Mouse (Mus musculus): ENCODE measurements around the gene Trex1. TPM values are rescaled to one million over a fixed set of nuclear protein-coding genes. Genes with fewer than 3 reads are reported as not detected.

The Trex1 gene
- polyA plus RNA-seq, 1 experiment = 6.3 TPM

DNA sequence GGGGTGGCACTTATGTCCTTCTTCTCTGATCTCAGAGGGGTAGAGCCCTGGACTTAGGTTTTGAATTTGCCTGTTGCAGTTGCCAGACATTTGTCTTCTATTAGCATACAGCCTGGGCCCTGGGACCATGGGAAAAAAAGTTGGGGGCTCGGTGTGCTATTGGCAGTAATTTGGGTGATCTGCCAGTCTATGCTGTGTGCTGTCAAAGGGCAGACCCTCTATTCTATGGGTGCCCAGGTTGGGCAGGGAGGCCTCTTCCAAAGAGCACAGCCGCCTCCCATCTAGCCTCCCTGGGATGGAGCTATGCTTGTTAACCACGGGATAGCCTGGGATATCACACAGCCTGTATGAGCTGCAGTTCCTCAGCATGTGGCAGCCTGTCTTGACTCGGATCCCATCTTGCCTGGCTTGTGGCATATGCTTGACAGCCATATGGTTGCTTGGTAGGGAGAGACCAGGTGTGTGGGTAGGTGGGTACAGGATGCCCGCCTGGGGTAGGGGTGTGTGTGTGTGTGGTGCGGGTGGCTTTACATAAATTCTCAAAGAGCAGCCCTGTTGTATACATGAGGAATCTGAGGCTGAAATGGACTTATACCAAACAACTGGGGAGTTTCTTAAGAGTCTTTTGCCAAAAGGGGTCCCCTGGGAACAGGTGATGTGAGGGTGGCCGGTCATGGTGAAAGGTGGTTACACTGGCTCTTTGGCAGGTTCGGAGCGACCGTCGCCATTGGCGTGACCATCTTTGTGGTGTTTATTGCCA, 4.1 kb downstream of the Trex1 start:
- Histone ChIP-seq H3K27me3 (ENCODE audit: control insufficient read depth, insufficient read depth, low read length) (no peaks in the 10 kb centered on the region), H3K36me3 (ENCODE audit: control insufficient read depth, insufficient read depth, low read length) (no peaks in the 10 kb centered on the region), H3K27ac (ENCODE audit: control insufficient read depth, insufficient read depth, low read depth, low read length) (no peak overlapping the region), H3K4me3 (ENCODE audit: control insufficient read depth, low read depth, low read length) (no peak overlapping the region), H3K4me1 (ENCODE audit: control insufficient read depth, insufficient read depth, low read length) (no peaks in the 10 kb centered on the region)
- no peak for TF ChIP-seq POLR2A (IDR thresholded peaks at IDR 0.05; ENCODE audit: control insufficient read depth, low read depth, low read length)

DNA sequence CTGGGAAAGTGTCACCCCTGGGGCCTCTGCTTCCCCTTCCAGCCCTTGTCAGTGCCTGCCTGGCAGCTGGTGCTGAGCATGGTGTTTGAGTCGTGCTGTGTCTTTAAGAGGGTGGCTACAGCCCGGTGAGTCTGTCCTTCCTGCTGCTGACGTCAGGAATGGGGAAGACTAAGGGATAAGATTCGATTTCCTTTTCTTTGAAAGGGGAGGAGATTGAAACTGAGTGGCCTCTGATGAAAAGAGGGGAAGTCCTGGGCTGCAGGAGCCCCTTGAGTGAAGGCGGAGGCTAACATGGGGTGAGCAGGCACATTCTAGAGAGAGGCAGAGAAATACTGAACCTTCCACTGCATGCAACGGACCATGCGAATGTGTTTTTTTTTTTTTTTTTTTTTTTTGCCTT, 4.8 kb downstream of the Trex1 start:
- Histone ChIP-seq H3K27ac (ENCODE audit: control insufficient read depth, insufficient read depth, low read depth, low read length) (no peak overlapping the region), H3K4me1 (ENCODE audit: control insufficient read depth, insufficient read depth, low read length) (no peaks in the 10 kb centered on the region), H3K4me3 (ENCODE audit: control insufficient read depth, low read depth, low read length) (no peak overlapping the region), H3K27me3 (ENCODE audit: control insufficient read depth, insufficient read depth, low read length) (no peaks in the 10 kb centered on the region), H3K36me3 (ENCODE audit: control insufficient read depth, insufficient read depth, low read length) (no peaks in the 10 kb centered on the region)
- TF ChIP-seq CTCF (IDR thresholded peaks at IDR 0.05; ENCODE audit: control insufficient read depth, insufficient read depth, insufficient replicate concordance, low read depth, low read length) = no peak
- TF ChIP-seq POLR2A (IDR thresholded peaks at IDR 0.05; ENCODE audit: control insufficient read depth, low read depth, low read length) = no peak

DNA sequence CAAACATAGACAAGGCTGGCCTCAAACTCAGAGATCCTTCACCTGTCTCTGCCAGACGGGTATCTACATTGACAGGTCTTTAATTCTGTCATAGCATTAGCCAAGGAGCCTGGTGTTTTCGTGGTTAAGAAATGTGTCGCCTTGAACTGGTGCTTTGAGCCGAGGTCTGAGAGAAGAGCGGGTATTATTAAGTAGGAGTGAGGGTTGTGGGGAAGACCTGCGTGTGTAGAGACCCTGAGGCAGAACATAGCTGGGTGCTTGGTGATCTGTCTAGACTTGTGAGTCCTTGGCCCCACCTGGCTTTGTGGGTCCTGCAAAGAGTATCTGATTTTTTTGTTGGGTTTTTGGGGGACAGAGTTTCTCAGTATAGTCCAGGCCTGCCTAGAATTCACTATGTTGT, 5.7 kb downstream of the Trex1 start:
- H3K27me3 ChIP-seq (ENCODE audit: control insufficient read depth, insufficient read depth, low read length) = no peaks in the 10 kb centered on the region
- no peaks in the 10 kb centered on the region for H3K36me3 ChIP-seq (ENCODE audit: control insufficient read depth, insufficient read depth, low read length)
- no peak overlapping the region for H3K27ac ChIP-seq (ENCODE audit: control insufficient read depth, insufficient read depth, low read depth, low read length)
- H3K4me1 ChIP-seq (ENCODE audit: control insufficient read depth, insufficient read depth, low read length) = no peaks in the 10 kb centered on the region
- H3K4me3 ChIP-seq (ENCODE audit: control insufficient read depth, low read depth, low read length) = no peak overlapping the region
- TF ChIP-seq CTCF (IDR thresholded peaks at IDR 0.05; ENCODE audit: control insufficient read depth, insufficient read depth, insufficient replicate concordance, low read depth, low read length) = no peak
- no peak for TF ChIP-seq POLR2A (IDR thresholded peaks at IDR 0.05; ENCODE audit: control insufficient read depth, low read depth, low read length)

DNA sequence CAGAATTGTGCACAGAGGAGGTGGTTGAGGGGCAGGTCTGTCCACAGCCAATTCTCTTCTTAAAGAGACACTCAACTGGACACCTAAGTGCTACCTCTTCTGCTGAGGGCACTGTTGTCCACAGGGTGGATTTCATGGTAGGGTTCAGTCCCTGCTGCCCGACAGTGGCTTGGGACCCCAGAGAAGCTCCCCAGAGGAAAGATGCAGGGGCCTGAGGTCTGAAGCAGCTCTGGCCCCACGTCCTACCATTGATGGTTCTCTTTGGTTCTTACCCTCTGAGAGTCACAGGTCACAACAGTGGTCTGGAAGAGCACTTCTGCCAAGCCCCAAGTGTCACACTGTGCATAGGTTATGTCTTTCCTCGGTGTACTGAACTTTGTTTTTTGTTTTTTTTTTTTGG, 6.2 kb downstream of the Trex1 start:
- Histone ChIP-seq H3K4me3 (ENCODE audit: control insufficient read depth, low read depth, low read length) (no peak overlapping the region), H3K27me3 (ENCODE audit: control insufficient read depth, insufficient read depth, low read length) (no peaks in the 10 kb centered on the region), H3K4me1 (ENCODE audit: control insufficient read depth, insufficient read depth, low read length) (no peaks in the 10 kb centered on the region), H3K36me3 (ENCODE audit: control insufficient read depth, insufficient read depth, low read length) (no peaks in the 10 kb centered on the region), H3K27ac (ENCODE audit: control insufficient read depth, insufficient read depth, low read depth, low read length) (no peak overlapping the region)
- no peak for TF ChIP-seq CTCF (IDR thresholded peaks at IDR 0.05; ENCODE audit: control insufficient read depth, insufficient read depth, insufficient replicate concordance, low read depth, low read length)
- TF ChIP-seq POLR2A (IDR thresholded peaks at IDR 0.05; ENCODE audit: control insufficient read depth, low read depth, low read length) = no peak

DNA sequence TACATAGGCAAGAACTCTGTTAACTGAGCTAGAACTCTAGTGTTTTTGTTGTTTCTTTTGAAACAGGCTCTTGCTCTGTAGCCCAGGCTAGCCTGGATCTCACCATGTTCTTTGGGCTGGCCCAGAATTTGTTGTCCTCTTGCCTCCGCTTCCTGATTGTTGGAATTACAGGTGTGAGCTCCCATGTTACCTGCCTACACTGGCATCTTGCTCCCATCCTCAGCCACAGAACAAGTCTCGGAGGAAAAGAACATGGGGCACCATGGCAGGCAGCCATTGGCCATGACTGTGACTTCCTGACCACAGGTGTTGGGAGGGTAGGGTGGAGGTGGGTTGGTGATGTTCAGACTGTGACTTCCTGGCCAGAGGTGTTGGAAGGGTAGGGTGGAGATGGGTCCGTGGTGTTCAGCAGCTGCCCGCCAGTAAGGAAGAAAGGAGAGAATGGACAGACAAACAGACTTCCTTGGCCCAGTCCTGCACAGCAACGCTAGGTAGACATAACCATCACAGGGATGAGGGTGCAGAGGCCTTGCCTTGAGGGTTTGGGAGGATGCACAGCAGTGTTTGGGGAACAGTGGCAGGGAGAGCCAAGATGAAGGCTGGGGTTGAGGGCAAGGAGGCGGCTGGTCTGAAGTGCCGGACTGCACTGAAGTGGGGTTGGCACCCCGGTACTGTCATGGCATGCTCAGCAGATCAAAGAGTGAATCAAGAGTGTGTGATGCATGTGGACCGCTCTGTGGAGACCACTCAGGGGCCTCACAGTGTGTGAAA, 6.9 kb downstream of the Trex1 start:
- Histone ChIP-seq H3K36me3 (ENCODE audit: control insufficient read depth, insufficient read depth, low read length) (no peaks in the 10 kb centered on the region), H3K4me3 (ENCODE audit: control insufficient read depth, low read depth, low read length) (no peak overlapping the region)
- TF ChIP-seq CTCF (IDR thresholded peaks at IDR 0.05; ENCODE audit: control insufficient read depth, insufficient read depth, insufficient replicate concordance, low read depth, low read length) = no peak

DNA sequence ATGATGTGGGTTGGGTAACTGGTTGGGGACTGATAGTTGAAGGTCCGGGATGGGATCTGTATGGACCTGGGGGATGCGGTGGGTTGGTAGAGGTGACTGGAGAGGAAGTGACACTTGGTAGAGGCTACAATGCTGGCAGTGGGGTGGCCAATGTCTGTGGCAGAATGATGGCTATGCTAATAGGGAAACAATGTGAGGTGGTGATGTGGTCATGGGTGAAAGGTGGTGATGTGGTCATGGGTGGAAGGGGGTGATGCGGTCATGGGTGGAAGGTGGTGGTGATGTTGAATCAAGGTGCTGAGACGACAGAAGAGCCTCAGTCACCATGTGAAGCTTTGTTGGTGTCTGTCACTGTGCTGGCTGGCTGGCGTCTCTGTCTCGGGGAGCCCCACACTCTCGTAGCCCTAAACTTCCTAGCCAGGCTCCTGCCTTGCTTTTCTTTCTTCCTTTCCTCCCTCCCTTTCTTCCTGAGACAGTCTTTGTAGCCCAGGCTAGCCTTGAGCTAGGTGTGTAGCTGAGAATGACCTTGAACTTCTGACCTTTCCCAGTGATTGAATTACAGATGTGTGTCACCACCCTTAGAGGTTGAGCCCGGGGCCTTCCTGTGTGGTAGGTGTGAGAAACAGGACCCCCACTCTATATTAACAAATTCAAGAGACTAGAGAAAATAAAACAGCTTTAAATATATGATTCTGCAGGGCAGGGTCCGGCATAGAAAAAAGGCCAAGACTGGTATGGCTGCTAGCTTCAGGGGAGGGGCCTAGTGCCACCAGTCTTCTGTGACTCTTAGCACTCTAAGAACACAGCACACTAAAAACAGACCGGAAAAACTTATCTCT, 7.7 kb downstream of the Trex1 start:
- H3K27ac ChIP-seq (ENCODE audit: control insufficient read depth, insufficient read depth, low read depth, low read length) = no peak overlapping the region
- no peaks in the 10 kb centered on the region for H3K36me3 ChIP-seq (ENCODE audit: control insufficient read depth, insufficient read depth, low read length)
- H3K27me3 ChIP-seq (ENCODE audit: control insufficient read depth, insufficient read depth, low read length) = no peaks in the 10 kb centered on the region
- no peaks in the 10 kb centered on the region for H3K4me1 ChIP-seq (ENCODE audit: control insufficient read depth, insufficient read depth, low read length)
- no peak for TF ChIP-seq POLR2A (IDR thresholded peaks at IDR 0.05; ENCODE audit: control insufficient read depth, low read depth, low read length)
- no peak for TF ChIP-seq CTCF (IDR thresholded peaks at IDR 0.05; ENCODE audit: control insufficient read depth, insufficient read depth, insufficient replicate concordance, low read depth, low read length)
- H3K4me3 ChIP-seq (ENCODE audit: control insufficient read depth, low read depth, low read length) = no peak overlapping the region

More for the DNA sequence above, 6.9 kb downstream of the Trex1 start:
- H3K27ac ChIP-seq (ENCODE audit: control insufficient read depth, insufficient read depth, low read depth, low read length) = no peak overlapping the region
- no peaks in the 10 kb centered on the region for H3K4me1 ChIP-seq (ENCODE audit: control insufficient read depth, insufficient read depth, low read length)
- no peaks in the 10 kb centered on the region for H3K27me3 ChIP-seq (ENCODE audit: control insufficient read depth, insufficient read depth, low read length)

DNA sequence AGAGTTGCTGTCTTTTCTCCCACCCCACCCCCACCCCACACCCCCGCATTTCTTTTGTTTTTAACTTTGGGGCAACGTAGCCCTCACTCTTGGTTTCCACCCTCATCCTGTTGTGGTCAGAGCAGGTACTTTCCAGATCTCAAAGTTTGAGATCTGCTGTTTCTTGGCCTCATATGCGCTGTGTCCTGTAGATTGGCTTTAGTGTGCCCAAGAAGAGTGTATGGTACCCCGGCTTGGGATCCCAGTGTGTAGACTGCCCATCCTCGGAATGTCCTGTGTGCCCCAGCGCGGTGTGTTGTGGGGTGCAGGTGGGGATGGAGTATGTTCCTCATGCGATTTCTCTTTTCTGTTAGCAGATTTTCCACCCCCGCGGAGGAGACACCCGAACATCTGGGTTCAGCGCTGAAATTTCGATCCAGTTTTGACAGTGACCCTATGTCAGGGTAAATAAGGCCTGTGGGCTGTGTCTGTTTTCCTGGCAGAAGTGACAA, 8.5 kb downstream of the Trex1 start:
- no peak overlapping the region for H3K27ac ChIP-seq (ENCODE audit: control insufficient read depth, insufficient read depth, low read depth, low read length)
- H3K4me3 ChIP-seq (ENCODE audit: control insufficient read depth, low read depth, low read length) = no peak overlapping the region
- no peaks in the 10 kb centered on the region for H3K4me1 ChIP-seq (ENCODE audit: control insufficient read depth, insufficient read depth, low read length)
- H3K27me3 ChIP-seq (ENCODE audit: control insufficient read depth, insufficient read depth, low read length) = no peaks in the 10 kb centered on the region
- no peaks in the 10 kb centered on the region for H3K36me3 ChIP-seq (ENCODE audit: control insufficient read depth, insufficient read depth, low read length)
- TF ChIP-seq CTCF (IDR thresholded peaks at IDR 0.05; ENCODE audit: control insufficient read depth, insufficient read depth, insufficient replicate concordance, low read depth, low read length) = no peak
- no peak for TF ChIP-seq POLR2A (IDR thresholded peaks at IDR 0.05; ENCODE audit: control insufficient read depth, low read depth, low read length)
